Mouse (Mus musculus): ENCODE measurements around the gene Epha1. TPM values are rescaled to one million over a fixed set of nuclear protein-coding genes. Genes with fewer than 3 reads are reported as not detected.
A peak's percentile ranks its signal among the peaks of the same experiment; 100 is the strongest.

Epha1 gene
- polyA plus RNA-seq, 1 experiment from 2014 or later = 2.5 TPM

- Histone ChIP-seq H3K36me3 (ENCODE audit: control insufficient read depth, insufficient read depth, low read length) (no peaks in the 10 kb centered on the region), H3K9ac (ENCODE audit: low read length) (no peak overlapping the region), H3K4me1 (ENCODE audit: control insufficient read depth, insufficient read depth, low read length) (no peaks in the 10 kb centered on the region), H3K27ac (replicated peaks; ENCODE audit: low read depth, low read length) (no peak overlapping the region), H3K27me3 (ENCODE audit: control insufficient read depth, insufficient read depth, low read length) (no peaks in the 10 kb centered on the region), H3K4me2 (ENCODE audit: low read depth, severe bottlenecking) (no peak overlapping the region), H3K9me3 (ENCODE audit: control insufficient read depth, low read length) (no peaks in the 10 kb centered on the region), H3K4me3 (ENCODE audit: low read depth, low read length) (no peak overlapping the region)
- WGBS = 83% methylated on average over 9 of the region's 9 CpGs
- DNase-seq (ENCODE audit: low spot score) (no peak), ATAC-seq (ENCODE audit: insufficient number of reproducible peaks, low FRiP score, low TSS enrichment, low read depth) (no peak)
These were observed 23.1 kb upstream of the Epha1 start for GRCm38 (mm10) chr6:42395960-42396809.

DNA sequence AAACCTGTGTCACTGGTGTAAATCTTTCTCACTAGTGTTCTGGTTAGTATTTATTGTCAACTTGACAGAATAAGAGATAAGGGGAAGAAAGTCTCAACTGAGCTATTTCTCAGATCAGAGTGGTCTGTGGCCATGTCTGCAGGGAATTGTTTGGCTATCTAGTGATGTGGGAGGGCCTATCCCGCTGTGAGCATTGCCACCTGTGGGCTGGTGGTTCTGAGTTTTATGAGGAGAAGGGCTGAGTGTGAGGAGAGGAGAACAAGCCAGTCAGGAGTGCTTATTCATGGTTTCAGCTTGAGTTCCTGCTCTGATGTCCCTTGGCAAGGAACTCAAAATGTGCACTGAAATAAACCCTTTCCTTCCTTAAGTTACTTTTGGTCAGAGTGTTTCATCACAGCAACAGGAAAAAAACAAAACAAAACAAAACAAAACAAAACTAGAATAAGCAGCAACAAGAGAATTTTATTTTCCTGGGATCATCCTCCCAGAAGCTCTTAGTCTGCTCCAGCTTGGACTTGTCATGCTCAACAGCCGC is 18.8 kb upstream of the Epha1 start:
- no peak for DNase-seq (ENCODE audit: low spot score)

DNA sequence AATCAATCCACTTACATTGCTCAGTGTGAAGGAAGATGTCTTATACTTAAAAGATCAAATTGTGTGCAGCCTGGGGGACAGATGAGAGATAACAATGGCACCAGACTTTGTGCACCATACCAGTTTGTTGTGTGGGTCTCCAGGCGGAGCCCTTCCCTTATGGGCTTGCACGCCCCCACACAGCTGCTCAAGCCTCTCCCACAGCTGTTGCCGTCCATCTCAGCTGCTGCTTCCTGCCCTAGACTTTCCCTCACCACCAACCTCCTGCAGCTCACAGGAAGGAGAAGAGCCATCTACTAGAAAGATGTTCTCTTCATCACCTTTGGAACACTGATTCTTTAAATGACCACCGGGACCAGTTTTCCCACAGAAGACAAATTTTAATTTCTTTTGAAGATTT is 12.6 kb upstream of the Epha1 start:
- H3K4me3 ChIP-seq (ENCODE audit: low read depth, low read length) = no peak overlapping the region
- peaks cover 2% of the 10 kb centered on the region; the same call in 1 of the 2 replicates for H3K4me1 ChIP-seq (ENCODE audit: control insufficient read depth, insufficient read depth, low read length)
- no peaks in the 10 kb centered on the region for H3K9me3 ChIP-seq (ENCODE audit: control insufficient read depth, low read length)
- H3K9ac ChIP-seq (ENCODE audit: low read length) = no peak overlapping the region
- WGBS = 75% methylated on average over 4 of the region's 4 CpGs
- DNase-seq (ENCODE audit: low spot score) = no peak
- no peak; the same call in 1 of the 2 replicates for ATAC-seq (ENCODE audit: insufficient number of reproducible peaks, low FRiP score, low TSS enrichment, low read depth)
- no peaks in the 10 kb centered on the region for H3K36me3 ChIP-seq (ENCODE audit: control insufficient read depth, insufficient read depth, low read length)
- no peak overlapping the region for H3K4me2 ChIP-seq (ENCODE audit: low read depth, severe bottlenecking)
- no peaks in the 10 kb centered on the region for H3K27me3 ChIP-seq (ENCODE audit: control insufficient read depth, insufficient read depth, low read length)
- no peak overlapping the region for H3K27ac ChIP-seq (replicated peaks; ENCODE audit: low read depth, low read length)

More for the DNA sequence above, 18.8 kb upstream of the Epha1 start:
- no peaks in the 10 kb centered on the region for H3K4me1 ChIP-seq (ENCODE audit: control insufficient read depth, insufficient read depth, low read length)
- H3K4me2 ChIP-seq (ENCODE audit: low read depth, severe bottlenecking) = no peak overlapping the region
- no peaks in the 10 kb centered on the region for H3K9me3 ChIP-seq (ENCODE audit: control insufficient read depth, low read length)
- H3K27me3 ChIP-seq (ENCODE audit: control insufficient read depth, insufficient read depth, low read length) = no peaks in the 10 kb centered on the region
- ATAC-seq (ENCODE audit: insufficient number of reproducible peaks, low FRiP score, low TSS enrichment, low read depth) = no peak
- H3K27ac ChIP-seq (replicated peaks; ENCODE audit: low read depth, low read length) = no peak overlapping the region
- 30% methylated on average over 2 of the region's 2 CpGs for WGBS
- H3K9ac ChIP-seq (ENCODE audit: low read length) = no peak overlapping the region
- no peaks in the 10 kb centered on the region for H3K36me3 ChIP-seq (ENCODE audit: control insufficient read depth, insufficient read depth, low read length)
- H3K4me3 ChIP-seq (ENCODE audit: low read depth, low read length) = no peak overlapping the region

DNA sequence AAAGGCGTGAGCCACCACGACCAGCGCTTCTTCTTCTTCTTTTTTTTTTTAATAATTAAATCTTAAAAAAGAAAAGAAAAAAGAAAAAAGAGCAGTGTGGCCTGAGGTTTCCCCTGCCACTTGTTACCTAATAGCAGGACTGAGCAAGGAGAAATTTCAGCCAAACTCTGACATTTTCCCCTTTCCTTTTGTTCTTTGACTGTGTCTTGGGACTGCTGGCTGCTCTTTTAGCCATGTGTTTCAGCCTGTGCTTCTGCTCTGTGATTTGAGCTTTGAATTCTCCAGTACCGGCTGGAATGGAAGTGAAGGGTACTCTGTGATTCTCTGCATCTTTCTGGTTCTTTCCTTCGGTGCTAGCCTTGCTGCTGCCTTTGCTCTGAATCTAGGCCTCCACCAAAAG is 10.3 kb upstream of the Epha1 start:
- 91% methylated on average over 5 of the region's 5 CpGs for WGBS

GRCm38 (mm10) chr6:42381916-42382381 is 8.9 kb upstream of the Epha1 start:
- 66% methylated on average over 9 of the region's 9 CpGs for WGBS
- H3K27ac ChIP-seq (replicated peaks; ENCODE audit: low read depth, low read length) = no peak overlapping the region
- DNase-seq (ENCODE audit: low spot score) = no peak
- no peaks in the 10 kb centered on the region for H3K36me3 ChIP-seq (ENCODE audit: control insufficient read depth, insufficient read depth, low read length)
- no peaks in the 10 kb centered on the region for H3K27me3 ChIP-seq (ENCODE audit: control insufficient read depth, insufficient read depth, low read length)
- peaks cover 2% of the 10 kb centered on the region; the same call in 1 of the 2 replicates for H3K4me1 ChIP-seq (ENCODE audit: control insufficient read depth, insufficient read depth, low read length)
- H3K9ac ChIP-seq (ENCODE audit: low read length) = no peak overlapping the region
- H3K9me3 ChIP-seq (ENCODE audit: control insufficient read depth, low read length) = no peaks in the 10 kb centered on the region
- H3K4me3 ChIP-seq (ENCODE audit: low read depth, low read length) = no peak overlapping the region
- H3K4me2 ChIP-seq (ENCODE audit: low read depth, severe bottlenecking) = no peak overlapping the region
- peak; percentile 31; the same call in 1 of the 2 replicates for ATAC-seq (ENCODE audit: insufficient number of reproducible peaks, low FRiP score, low TSS enrichment, low read depth)

More for the DNA sequence above, 10.3 kb upstream of the Epha1 start:
- no peak for DNase-seq (ENCODE audit: low spot score)
- Histone ChIP-seq H3K4me1 (ENCODE audit: control insufficient read depth, insufficient read depth, low read length) (peaks cover 2% of the 10 kb centered on the region; the same call in 1 of the 2 replicates), H3K27ac (replicated peaks; ENCODE audit: low read depth, low read length) (no peak overlapping the region), H3K36me3 (ENCODE audit: control insufficient read depth, insufficient read depth, low read length) (no peaks in the 10 kb centered on the region), H3K9me3 (ENCODE audit: control insufficient read depth, low read length) (no peaks in the 10 kb centered on the region), H3K4me2 (ENCODE audit: low read depth, severe bottlenecking) (no peak overlapping the region), H3K4me3 (ENCODE audit: low read depth, low read length) (no peak overlapping the region), H3K9ac (ENCODE audit: low read length) (no peak overlapping the region), H3K27me3 (ENCODE audit: control insufficient read depth, insufficient read depth, low read length) (no peaks in the 10 kb centered on the region)
- ATAC-seq (ENCODE audit: insufficient number of reproducible peaks, low FRiP score, low TSS enrichment, low read depth) = no peak

DNA sequence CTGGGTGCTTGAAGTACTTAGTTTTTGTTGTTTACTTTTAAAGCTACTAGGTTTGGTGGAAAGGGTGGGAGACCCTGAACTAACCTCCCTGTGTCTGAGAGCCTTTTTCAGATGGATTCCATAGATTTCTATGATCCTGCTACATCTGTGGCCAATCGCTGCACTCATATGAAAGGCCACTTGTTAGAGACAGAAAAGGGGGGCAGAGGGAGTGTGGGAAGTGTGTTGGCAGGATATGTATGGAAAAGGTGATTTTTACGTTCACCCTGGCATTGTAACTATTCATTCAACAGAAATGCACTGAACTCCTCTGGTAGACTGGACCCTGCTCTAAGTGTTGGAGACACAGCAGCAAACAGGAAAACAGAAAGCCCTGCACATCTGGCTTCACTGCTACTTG is 8.2 kb upstream of the Epha1 start:
- DNase-seq (ENCODE audit: low spot score) (no peak), ATAC-seq (ENCODE audit: insufficient number of reproducible peaks, low FRiP score, low TSS enrichment, low read depth) (no peak)
- no peak overlapping the region for H3K4me2 ChIP-seq (ENCODE audit: low read depth, severe bottlenecking)
- no peaks in the 10 kb centered on the region for H3K9me3 ChIP-seq (ENCODE audit: control insufficient read depth, low read length)
- 27% methylated on average over 2 of the region's 2 CpGs for WGBS
- no peak overlapping the region for H3K27ac ChIP-seq (replicated peaks; ENCODE audit: low read depth, low read length)
- no peaks in the 10 kb centered on the region for H3K27me3 ChIP-seq (ENCODE audit: control insufficient read depth, insufficient read depth, low read length)
- peaks cover 2% of the 10 kb centered on the region; the same call in 1 of the 2 replicates for H3K4me1 ChIP-seq (ENCODE audit: control insufficient read depth, insufficient read depth, low read length)
- H3K36me3 ChIP-seq (ENCODE audit: control insufficient read depth, insufficient read depth, low read length) = no peaks in the 10 kb centered on the region
- no peak overlapping the region for H3K9ac ChIP-seq (ENCODE audit: low read length)
- no peak overlapping the region for H3K4me3 ChIP-seq (ENCODE audit: low read depth, low read length)

DNA sequence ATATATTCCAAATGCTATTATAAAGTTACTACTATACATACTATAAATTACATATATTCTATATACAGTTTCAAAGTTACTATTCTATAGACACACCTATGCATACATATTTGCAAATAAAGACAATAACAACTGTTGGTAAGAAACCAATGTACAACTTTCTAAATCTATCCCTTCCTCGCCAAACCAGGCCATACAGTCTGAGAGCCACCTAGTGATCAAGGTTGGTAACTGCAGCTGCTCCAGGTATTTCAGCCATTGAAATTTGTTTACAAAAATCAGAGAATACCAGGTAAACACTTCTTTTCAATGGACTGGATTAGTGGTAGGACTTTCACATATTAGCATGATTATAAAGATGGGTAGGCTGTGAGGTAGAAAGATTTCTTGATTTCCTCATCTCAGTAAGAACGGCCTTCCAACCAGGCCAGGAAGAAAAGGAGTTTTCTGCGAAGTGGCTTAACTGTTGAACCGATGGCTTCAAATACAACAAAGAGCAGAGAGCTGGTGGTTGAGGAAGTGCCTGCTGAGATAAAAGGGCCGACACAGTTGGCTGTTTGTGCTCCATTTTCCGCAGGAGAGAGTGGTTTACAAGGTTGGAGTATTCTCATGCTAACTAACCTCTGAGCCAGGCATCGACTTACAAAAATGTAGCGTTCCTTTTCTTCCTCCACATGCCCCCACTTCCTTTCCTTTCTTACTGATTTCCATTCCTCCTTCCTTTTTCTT is 7.5 kb upstream of the Epha1 start:
- Histone ChIP-seq H3K27me3 (ENCODE audit: control insufficient read depth, insufficient read depth, low read length) (no peaks in the 10 kb centered on the region), H3K36me3 (ENCODE audit: control insufficient read depth, insufficient read depth, low read length) (no peaks in the 10 kb centered on the region), H3K27ac (replicated peaks; ENCODE audit: low read depth, low read length) (no peak overlapping the region), H3K4me2 (ENCODE audit: low read depth, severe bottlenecking) (peak overlapping the region; percentile 12; the same call in 1 of the 2 replicates), H3K4me3 (ENCODE audit: low read depth, low read length) (no peak overlapping the region), H3K4me1 (ENCODE audit: control insufficient read depth, insufficient read depth, low read length) (peaks cover 2% of the 10 kb centered on the region; the same call in 1 of the 2 replicates), H3K9ac (ENCODE audit: low read length) (peak overlapping the region; percentile 22; the same call in 1 of the 2 replicates), H3K9me3 (ENCODE audit: control insufficient read depth, low read length) (no peaks in the 10 kb centered on the region)
- DNase-seq (ENCODE audit: low spot score) = peak; percentile 67
- WGBS = 10% methylated on average over 8 of the region's 8 CpGs
- ATAC-seq (ENCODE audit: insufficient number of reproducible peaks, low FRiP score, low TSS enrichment, low read depth) = peak; percentile 54; the same call in 1 of the 2 replicates

DNA sequence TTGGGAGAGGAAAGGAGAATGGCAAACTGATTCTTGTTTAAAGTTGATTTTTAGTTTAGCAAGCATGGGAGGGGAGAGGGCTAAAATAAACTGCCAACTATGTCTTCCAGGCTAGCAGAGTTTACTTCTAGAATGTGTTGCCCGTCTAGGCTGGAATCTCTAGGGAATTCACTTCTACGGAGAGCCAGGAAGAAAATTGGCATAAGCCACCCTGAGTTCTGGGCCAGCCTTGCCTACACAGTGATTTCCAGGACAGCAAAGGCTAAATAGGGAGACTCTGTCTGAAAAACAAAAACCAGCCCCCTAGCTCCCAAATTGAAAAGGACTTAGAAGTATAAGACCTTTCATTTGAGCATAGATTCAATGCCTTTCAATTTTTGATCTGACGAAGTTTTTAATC is 6.5 kb upstream of the Epha1 start:
- H3K4me3 ChIP-seq (ENCODE audit: low read depth, low read length) = no peak overlapping the region
- ATAC-seq (ENCODE audit: insufficient number of reproducible peaks, low FRiP score, low TSS enrichment, low read depth) (no peak), DNase-seq (ENCODE audit: low spot score) (no peak)
- no peaks in the 10 kb centered on the region for H3K27me3 ChIP-seq (ENCODE audit: control insufficient read depth, insufficient read depth, low read length)
- H3K4me1 ChIP-seq (ENCODE audit: control insufficient read depth, insufficient read depth, low read length) = peaks cover 2% of the 10 kb centered on the region; the same call in 1 of the 2 replicates
- no peak overlapping the region for H3K27ac ChIP-seq (replicated peaks; ENCODE audit: low read depth, low read length)
- 69% methylated on average over 3 of the region's 3 CpGs for WGBS
- H3K9ac ChIP-seq (ENCODE audit: low read length) = no peak overlapping the region
- no peaks in the 10 kb centered on the region for H3K36me3 ChIP-seq (ENCODE audit: control insufficient read depth, insufficient read depth, low read length)
- H3K4me2 ChIP-seq (ENCODE audit: low read depth, severe bottlenecking) = no peak overlapping the region
- H3K9me3 ChIP-seq (ENCODE audit: control insufficient read depth, low read length) = no peaks in the 10 kb centered on the region
